Mouse (Mus musculus) spleen, postnatal 4 days (tissue): ENCODE results near the gene Tlr13.

ENCODE experiments used
- DNase-seq, 2 experiments: peaks; one replicate each; pipeline ENCODE4 v3.0.0; 2022; ENCODE audit warnings: low spot score in 2 of 2

Gene Tlr13

DNA sequence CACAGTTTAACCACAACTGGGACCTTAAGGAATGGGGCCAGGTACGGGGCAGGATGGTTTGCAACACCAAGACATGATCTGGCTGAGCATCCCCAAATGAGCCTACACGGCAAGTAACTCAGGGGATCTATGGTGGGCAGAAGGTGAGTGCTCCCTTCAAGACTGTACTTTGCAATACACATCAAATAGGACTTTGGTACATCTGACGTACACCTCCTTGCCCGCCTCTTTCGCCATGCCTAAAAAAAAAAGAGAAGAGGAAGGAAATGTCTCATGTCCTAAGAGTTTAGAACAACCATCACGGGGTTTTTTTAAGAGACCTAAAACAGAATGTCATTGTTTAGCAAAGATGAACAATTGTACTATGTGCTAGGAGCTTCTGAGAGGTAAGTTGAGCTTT, at the start of gene Tlr13:
Gene Tlr13, plus strand, starts transcription at position 269 of the 400 bp plus-strand sequence.
- no peak for DNase-seq

- DNase-seq, result no peak
Observed at GRCm38 (mm10) chrX:106105464-106105863, 37.5 kb upstream of the Tlr13 start.

- no peak for DNase-seq
Observed at GRCm38 (mm10) chrX:106113881-106114280, 29.1 kb upstream of the Tlr13 start.

- DNase-seq, result no peak
Observed at GRCm38 (mm10) chrX:106114674-106115073, 28.3 kb upstream of the Tlr13 start.

- no peak for DNase-seq
Observed at GRCm38 (mm10) chrX:106122823-106123222, 20.2 kb upstream of the Tlr13 start.

- DNase-seq, result no peak
Observed at GRCm38 (mm10) chrX:106128283-106128682, 14.7 kb upstream of the Tlr13 start.

- no peak for DNase-seq
Observed at GRCm38 (mm10) chrX:106129877-106130276, 13.1 kb upstream of the Tlr13 start.

DNA sequence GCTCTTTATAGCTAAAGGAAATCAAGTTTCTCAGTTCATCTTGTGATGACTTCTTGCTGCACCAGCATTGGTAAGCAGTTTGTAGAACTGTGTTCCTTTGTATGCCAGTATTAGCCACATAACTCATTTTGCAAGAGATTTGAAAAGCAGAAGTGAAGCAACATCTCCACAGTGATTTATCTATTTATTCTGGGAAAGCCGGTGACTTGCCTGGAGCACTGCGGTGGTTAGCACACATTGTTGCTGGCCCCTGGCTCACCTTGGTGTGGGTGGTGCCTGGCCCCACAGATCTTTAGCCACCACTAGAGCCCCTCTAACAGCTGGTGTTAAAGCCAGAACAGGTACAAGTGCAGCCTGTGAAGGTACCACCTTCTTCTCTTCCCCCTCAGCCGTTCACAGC, 8.1 kb upstream of the Tlr13 start:
- no peak for DNase-seq

- DNase-seq, result no peak
Observed at GRCm38 (mm10) chrX:106135484-106135883, 7.5 kb upstream of the Tlr13 start.

DNA sequence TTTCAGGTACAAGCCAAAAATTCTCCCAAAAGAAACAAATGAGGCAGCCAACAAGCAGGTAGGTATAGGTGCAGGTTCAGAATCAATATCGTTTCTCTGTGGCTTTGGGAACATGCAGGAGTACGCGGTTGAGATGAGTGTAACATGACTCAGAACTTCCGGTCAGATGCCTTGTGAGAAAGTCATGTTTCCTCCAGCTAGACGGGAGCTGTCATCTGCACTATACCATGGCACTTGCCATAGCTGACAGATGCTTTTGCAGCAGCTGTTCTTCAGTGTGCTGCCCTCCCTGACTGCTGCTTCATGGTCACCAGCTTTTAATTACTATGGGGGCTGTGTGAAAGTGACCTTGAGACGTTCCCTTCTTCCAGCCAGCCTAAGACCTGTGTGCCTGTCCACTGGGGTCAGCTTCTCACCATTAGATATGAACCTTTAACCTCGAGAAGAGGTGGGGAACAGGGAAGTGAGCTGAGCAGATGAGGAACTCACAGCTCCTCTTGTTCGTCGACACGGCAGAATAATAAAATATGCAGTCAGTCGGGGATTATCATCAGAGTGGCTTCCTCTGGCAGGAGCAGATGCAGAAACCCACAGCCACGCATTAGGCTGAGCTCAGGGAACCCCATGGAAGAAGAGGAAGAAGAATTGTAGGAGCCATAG, 7.0 kb upstream of the Tlr13 start:
- DNase-seq, result no peak

- DNase-seq, result no peak
Observed at GRCm38 (mm10) chrX:106139309-106140070, 3.5 kb upstream of the Tlr13 start.

DNA sequence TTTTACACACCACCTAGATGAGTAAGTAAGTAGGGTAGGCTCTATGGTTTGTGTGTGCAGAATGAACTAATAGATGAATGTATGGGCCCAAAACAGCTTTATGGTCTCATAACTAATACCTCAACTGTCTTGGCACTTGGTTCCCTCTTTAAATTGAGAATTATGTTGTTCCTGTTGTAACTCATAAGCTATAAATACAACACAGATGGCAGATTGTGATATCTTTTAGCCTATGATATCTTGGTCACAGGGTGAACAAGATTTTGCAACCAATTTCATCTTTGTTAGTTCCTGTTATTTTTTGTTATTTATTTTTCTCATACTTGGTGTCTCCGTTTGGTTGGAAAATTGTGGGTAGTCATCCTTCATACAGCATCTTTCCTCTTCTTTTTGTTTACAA, 5.2 kb downstream of the Tlr13 start:
- no peak for DNase-seq

DNA sequence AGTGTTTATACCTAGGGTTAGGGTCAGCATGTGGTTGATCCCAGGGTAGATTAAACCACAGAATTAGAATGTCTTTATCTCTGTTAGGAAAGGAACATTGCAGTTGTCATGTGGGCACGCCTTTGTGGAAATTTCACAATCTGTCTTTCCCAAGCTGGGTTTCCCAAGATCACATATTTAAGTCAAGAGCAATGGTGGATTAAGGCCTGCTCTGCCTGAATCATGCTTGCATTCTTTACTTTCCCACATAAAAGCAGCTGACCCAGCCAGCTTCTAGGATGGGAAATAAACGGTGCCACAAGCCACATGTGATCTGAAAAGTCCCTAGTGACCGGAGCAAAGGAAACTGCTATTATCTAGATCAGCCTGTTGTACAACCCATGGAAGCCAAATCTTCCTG, 6.5 kb downstream of the Tlr13 start:
- DNase-seq, result no peak

DNA sequence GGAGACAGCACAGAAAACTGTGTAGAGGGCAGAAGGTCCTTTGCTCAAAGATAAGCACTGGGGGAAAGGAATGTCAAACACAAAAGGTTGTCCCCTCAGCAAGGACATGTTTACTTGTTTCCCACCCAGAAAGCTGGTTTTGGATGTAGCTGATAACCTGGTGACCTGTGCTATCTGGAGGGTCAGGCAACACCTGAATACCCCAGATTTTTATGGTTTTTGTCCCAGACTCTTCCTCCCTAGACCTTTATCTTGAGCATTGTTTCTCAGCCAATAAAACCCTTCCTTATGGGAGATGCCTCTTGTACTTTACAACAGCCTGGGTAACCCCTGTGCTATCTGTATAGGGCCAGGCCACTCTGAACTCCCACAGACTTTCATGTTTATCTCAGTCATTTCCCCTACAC, 11.2 kb downstream of the Tlr13 start:
- DNase-seq, result no peak

DNA sequence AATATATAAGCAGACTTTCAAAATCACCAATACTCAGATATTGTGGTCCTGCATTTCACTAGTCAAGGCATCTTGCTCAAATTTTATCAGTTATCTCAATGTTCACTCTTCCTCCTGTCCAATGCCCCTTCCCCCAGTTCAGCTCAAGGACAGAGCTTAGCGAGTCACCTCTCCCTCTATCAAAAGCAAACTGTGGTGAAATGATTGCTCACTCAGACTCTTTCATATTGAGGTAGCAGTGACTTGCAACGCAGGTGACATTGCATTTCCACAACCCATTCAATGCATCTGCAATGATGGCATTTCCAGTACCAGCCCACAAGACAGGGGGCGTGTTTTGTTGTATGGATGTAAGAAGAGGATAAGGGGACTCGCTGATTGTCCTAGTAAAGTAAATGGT, 12.9 kb downstream of the Tlr13 start:
- no peak for DNase-seq

DNA sequence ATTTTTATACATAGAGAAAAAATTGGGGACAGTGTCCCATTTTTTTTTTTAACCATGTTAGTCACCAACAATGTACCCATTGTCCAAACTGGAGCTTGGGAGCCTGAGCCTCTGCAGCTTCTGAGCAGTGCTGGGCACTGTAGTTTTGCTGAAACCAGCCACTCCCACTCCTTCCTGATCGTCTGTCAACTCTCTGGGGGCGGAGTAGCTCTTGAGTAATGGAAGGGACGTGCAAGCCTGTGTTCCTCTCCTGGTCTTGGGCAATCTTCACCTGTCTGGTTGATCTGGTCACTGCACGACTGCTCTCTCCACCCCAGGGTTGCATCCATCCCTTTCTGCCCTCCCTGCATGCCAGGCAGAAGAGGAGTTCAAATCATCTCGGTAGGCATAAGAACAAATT, 21.0 kb downstream of the Tlr13 start:
- no peak for DNase-seq

DNA sequence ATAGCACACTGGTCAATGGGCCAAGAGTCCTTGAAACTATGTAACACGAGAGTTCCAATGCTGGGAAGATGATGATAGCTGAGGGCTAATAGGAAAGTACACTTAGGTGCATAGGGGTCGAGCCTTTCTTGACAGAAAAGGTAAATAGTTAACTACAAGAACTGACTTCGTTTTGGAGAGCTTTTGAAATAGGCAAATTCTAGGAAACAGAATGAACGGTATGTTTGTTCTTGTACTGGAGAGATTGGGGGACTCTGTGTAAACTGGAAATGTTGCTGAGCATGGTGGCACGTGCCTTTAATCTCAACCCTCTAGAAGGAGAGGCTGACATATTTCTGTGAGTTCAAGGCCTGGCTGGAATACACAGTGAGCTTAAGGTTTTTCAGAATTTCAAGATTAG, 21.6 kb downstream of the Tlr13 start:
- no peak for DNase-seq

GRCm38 (mm10) chrX:106165089-106165488, 22.1 kb downstream of the Tlr13 start:
- no peak for DNase-seq

DNA sequence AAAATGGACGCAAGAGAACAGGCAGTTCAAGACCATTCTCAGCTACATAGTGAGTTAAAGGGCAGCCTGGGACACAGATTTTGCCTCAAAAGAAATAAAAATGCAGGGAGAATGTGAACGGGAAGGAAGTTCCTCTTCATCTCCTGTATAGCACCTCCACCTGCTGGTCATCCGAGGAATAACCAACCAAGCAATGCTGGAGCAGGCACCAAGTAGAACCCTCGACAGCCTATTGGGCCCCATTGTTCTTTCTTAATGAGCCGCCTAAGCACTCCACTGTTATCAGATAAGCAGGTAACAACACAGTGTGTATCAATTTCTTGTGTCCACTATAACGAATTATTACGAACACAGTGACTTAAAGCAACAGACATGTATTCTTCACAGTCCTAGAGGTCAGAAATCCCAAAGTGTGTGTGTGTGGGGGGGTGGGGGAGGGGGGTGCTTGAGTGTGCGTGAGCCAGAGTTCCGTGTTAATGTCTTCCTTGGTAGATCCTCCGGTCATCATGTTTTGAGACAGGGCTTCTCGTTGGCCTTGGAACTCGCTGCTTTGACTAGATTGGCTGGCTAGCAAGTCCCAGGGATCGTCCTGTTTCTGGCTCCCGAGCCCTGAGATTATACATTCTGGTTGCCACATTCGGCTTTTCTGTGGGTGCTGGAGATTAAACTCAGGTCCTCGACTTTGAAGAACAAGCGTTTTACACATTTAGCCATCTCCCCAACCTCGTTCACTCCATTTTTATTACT, 28.3 kb downstream of the Tlr13 start:
- DNase-seq, result peak; percentile 66 to 83

GRCm38 (mm10) chrX:106171853-106172154, 28.8 kb downstream of the Tlr13 start:
- DNase-seq, result no peak

- no peak for DNase-seq
Observed at GRCm38 (mm10) chrX:106176331-106176730, 33.3 kb downstream of the Tlr13 start.

- no peak for DNase-seq
Observed at GRCm38 (mm10) chrX:106184279-106184678, 41.3 kb downstream of the Tlr13 start.

- no peak for DNase-seq
Observed at GRCm38 (mm10) chrX:106185706-106186105, 42.7 kb downstream of the Tlr13 start.
